Mouse (Mus musculus) spleen, postnatal 14 days (tissue): ENCODE data around the gene Ebpl.

Source experiments
- DNase-seq, 2 experiments: peaks; one replicate each; pipeline ENCODE4 v3.0.0; 2021 to 2022; ENCODE audit warnings: low spot score in 2 of 2

Ebpl gene

GRCm38 (mm10) chr14:61360131-61360980 is at the start of gene Ebpl:
Gene Ebpl, minus strand, starts transcription at chr14:61360439.
- DNase-seq: peak; percentile 73 to 81

GRCm38 (mm10) chr14:61410020-61410419 is 49.8 kb upstream of the Ebpl start:
- DNase-seq: no peak

- no peak for DNase-seq
Observed at GRCm38 (mm10) chr14:61407055-61407454, 46.8 kb upstream of the Ebpl start.

GRCm38 (mm10) chr14:61405761-61406160 is 45.5 kb upstream of the Ebpl start:
- no peak for DNase-seq

- DNase-seq: no peak
Observed at GRCm38 (mm10) chr14:61404941-61405340, 44.7 kb upstream of the Ebpl start.

GRCm38 (mm10) chr14:61394745-61395144 is 34.5 kb upstream of the Ebpl start:
- DNase-seq: no peak

GRCm38 (mm10) chr14:61390586-61390985 is 30.3 kb upstream of the Ebpl start:
- DNase-seq: no peak

GRCm38 (mm10) chr14:61367290-61367689 is 7.1 kb upstream of the Ebpl start:
- DNase-seq: no peak

GRCm38 (mm10) chr14:61364656-61365055 is 4.4 kb upstream of the Ebpl start:
- no peak for DNase-seq

GRCm38 (mm10) chr14:61363734-61364133 is 3.5 kb upstream of the Ebpl start:
- DNase-seq: no peak

GRCm38 (mm10) chr14:61362268-61362667 is 2.0 kb upstream of the Ebpl start:
- DNase-seq: no peak

- no peak for DNase-seq
Observed at GRCm38 (mm10) chr14:61360981-61361511, 807 bp upstream of the Ebpl start.

GRCm38 (mm10) chr14:61354251-61355235 is 5.7 kb downstream of the Ebpl start:
- DNase-seq: no peak

- no peak for DNase-seq
Observed at GRCm38 (mm10) chr14:61350808-61351207, 9.4 kb downstream of the Ebpl start.

GRCm38 (mm10) chr14:61349876-61350275 is 10.4 kb downstream of the Ebpl start:
- DNase-seq: no peak

- no peak for DNase-seq
Observed at GRCm38 (mm10) chr14:61346827-61347698, 13.2 kb downstream of the Ebpl start.

- DNase-seq: no peak
Observed at GRCm38 (mm10) chr14:61344590-61344989, 15.6 kb downstream of the Ebpl start.

- no peak for DNase-seq
Observed at GRCm38 (mm10) chr14:61339381-61339780, 20.9 kb downstream of the Ebpl start.

- peak; percentile 35 to 64 for DNase-seq
Observed at GRCm38 (mm10) chr14:61330996-61331561, 29.2 kb downstream of the Ebpl start.

- no peak for DNase-seq
Observed at GRCm38 (mm10) chr14:61330591-61330990, 29.6 kb downstream of the Ebpl start.
